Mouse (Mus musculus) hindbrain, postnatal 0 days (tissue): ENCODE measurements at regions not wholly inside any gene's neighbourhood (a gene's known extent, or its start where the extent isn't known, plus 50 kb on each side); places are given as distances from the start of the nearest gene placed in this dataset.

Source experiments
- ATAC-seq: fragments of 200-750 bp; cut with Nextera tagmentation; 2 replicates; pipeline ENCODE4 v1.8.0; 2017; ENCODE audit warnings: mild to moderate bottlenecking, moderate TSS enrichment, moderate library complexity
- DNase-seq: peaks from one replicate; pipeline ENCODE4 v3.0.0-alpha.2; 2015; ENCODE audit warnings: low spot score
- H3K27ac ChIP-seq: fragments of 300-500 bp; sonication (generic); 2 replicates; pipeline ENCODE4 v1.5.1; 2014; ENCODE audit warnings: mild to moderate bottlenecking
- H3K27me3 ChIP-seq: fragments of 300-500 bp; sonication (generic); 2 replicates; pipeline ENCODE4 v1.6.1; 2014; ENCODE audit warnings: low read length, mixed read lengths; ENCODE audit not compliant: insufficient read depth
- H3K36me3 ChIP-seq: fragments of 300-500 bp; sonication (generic); 2 replicates; pipeline ENCODE4 v1.6.1; 2014; ENCODE audit warnings: low read length, mixed read lengths; ENCODE audit not compliant: insufficient read depth
- H3K4me1 ChIP-seq: fragments of 300-500 bp; sonication (generic); 2 replicates; pipeline ENCODE4 v1.6.1; 2014; ENCODE audit warnings: antibody characterized with exemption, low read length, mixed read lengths; ENCODE audit not compliant: insufficient read depth
- H3K4me2 ChIP-seq: fragments of 300-500 bp; sonication (generic); 2 replicates; pipeline ENCODE4 v1.6.1; 2014; ENCODE audit warnings: low read depth, mild to moderate bottlenecking, low read length, moderate library complexity, mixed read lengths
- H3K4me3 ChIP-seq: fragments of 300-500 bp; sonication (generic); 2 replicates; pipeline ENCODE4 v1.5.1; 2014; ENCODE audit warnings: low read length
- H3K9ac ChIP-seq: fragments of 300-500 bp; sonication (generic); replicated peaks from 2 replicates; pipeline ENCODE4 v1.6.1; 2014; ENCODE audit warnings: mild to moderate bottlenecking, low read length, moderate library complexity, mixed read lengths
- H3K9me3 ChIP-seq: fragments of 300-500 bp; sonication (generic); 2 replicates; pipeline ENCODE4 v1.6.1; 2016; ENCODE audit warnings: low read length, mixed read lengths
- CTCF ChIP-seq: IDR thresholded peaks from 2 replicates; pipeline ENCODE4 v1.5.1; 2016; ENCODE audit warnings: antibody characterized with exemption, control low read depth, low read depth
- WGBS: fragments of 180-500 bp; shearing (Covaris S2); extraction: QIAGEN DNeasy Blood & Tissue Kit; methylation state at CpG from one replicate; pipeline ENCODE4 v1.1.7; 2014; 5-methylcytosine and 5-hydroxymethylcytosine counted together

DNA sequence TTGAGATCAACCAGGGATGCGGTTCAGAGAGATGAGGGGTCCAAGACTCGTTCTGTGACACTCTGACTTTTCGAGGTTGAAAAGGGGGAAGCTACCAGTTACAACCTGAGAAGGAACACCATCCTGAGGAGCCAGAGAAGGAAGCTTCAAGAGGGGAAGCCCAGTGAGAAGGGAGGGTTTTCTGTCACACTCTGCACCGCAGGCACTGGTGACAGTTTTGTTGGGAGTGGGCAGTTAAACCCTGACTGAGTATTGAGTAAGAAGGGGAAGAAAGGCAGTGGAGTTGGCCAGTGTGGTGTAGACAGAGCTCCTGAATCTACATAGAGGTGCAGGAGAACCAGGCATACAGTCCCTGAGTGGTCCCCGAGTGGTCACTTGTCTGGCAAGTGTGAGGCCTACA is 159.4 kb downstream of the Snx10 start:
- Histone ChIP-seq H3K4me2 (no peak overlapping the region), H3K9me3 (no peaks in the 10 kb centered on the region), H3K27ac (no peak overlapping the region), H3K9ac (no peak overlapping the region), H3K4me1 (no peaks in the 10 kb centered on the region), H3K4me3 (no peak overlapping the region), H3K27me3 (no peaks in the 10 kb centered on the region), H3K36me3 (no peaks in the 10 kb centered on the region)
- WGBS: 96% methylated on average over 5 of the region's 5 CpGs
- DNase-seq: no peak
- ATAC-seq: no peak
- no peak for TF ChIP-seq CTCF

DNA sequence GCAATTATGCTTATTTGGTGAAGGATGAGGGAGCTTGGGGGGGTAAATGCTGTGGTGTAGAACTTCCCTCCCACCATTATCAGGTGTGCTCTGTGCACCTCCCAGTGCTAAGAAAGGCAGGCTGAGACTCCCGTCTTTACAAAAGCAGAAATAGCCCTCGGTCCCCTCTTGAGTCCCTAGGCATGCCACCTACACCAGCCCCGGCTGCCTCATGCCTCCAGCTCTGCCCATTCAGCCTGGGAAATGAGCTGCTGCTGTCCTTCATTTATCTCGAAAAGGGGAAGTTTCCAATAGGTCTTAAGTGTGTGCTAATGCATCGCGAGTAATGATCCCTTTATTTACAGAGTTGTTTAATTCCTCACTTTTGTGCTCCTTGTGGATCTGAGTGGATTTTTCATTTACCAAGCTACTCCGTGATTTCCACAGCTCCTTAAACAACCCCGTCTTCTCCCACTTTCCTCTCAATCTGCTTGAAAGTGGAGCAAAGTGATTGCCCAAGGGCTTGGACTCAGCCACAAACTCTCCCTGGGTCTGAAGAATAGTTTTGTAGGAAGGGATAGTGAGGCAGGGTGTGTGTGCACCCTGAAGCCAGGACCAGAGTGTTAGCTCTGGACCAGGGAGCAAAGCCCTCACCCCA is 162.1 kb downstream of the Snx10 start:
- 70% methylated on average over 8 of the region's 8 CpGs for WGBS
- no peak for ATAC-seq
- Histone ChIP-seq H3K27me3 (no peaks in the 10 kb centered on the region), H3K9me3 (no peaks in the 10 kb centered on the region), H3K9ac (no peak overlapping the region), H3K36me3 (no peaks in the 10 kb centered on the region), H3K4me3 (no peak overlapping the region), H3K4me2 (no peak overlapping the region), H3K27ac (no peak overlapping the region), H3K4me1 (no peaks in the 10 kb centered on the region)
- TF ChIP-seq CTCF: no peak
- DNase-seq: no peak

DNA sequence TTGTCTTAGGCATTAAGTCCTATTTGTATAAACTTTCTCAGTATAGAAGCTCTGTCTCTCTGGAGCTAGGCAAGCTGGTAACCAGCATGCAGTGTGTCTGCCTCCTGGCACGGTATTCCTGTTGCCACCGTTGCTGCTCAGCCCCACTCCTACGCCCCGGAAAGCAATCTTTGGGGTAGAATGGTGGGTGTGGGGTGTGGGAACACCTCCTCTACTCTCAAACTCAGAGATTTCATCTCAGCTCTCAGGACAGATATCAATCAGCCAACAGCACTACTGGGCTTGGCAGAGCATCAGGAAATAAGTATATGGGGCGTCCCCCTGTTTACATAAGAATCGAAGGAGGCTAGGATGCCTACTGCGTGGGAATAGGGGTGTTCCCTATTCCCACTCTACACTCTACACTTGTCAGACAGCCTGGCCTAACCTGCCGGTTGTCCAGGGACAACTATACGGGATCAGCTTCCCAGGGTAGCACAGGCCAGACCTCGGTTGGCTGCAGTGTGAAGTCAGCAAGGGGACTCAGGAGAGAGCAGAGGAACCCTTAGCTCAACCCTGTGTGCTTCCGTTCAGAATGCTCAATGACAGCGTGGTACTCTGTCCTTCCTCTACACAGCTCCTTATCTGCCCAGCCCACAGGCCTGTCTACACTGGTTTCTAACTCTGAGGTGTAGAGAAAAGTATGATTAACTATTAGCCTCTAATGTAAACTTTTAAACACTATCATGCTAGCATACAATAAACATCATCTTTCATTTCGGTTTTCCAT is 167.3 kb downstream of the Snx10 start:
- ATAC-seq (no peak), DNase-seq (no peak)
- H3K36me3 ChIP-seq: no peaks in the 10 kb centered on the region
- H3K27me3 ChIP-seq: no peaks in the 10 kb centered on the region
- H3K9me3 ChIP-seq: no peaks in the 10 kb centered on the region
- TF ChIP-seq CTCF: no peak
- no peak overlapping the region for H3K27ac ChIP-seq
- H3K4me1 ChIP-seq: no peaks in the 10 kb centered on the region
- no peak overlapping the region for H3K4me2 ChIP-seq
- H3K4me3 ChIP-seq: no peak overlapping the region
- no peak overlapping the region for H3K9ac ChIP-seq
- 85% methylated on average over 13 of the region's 13 CpGs for WGBS

DNA sequence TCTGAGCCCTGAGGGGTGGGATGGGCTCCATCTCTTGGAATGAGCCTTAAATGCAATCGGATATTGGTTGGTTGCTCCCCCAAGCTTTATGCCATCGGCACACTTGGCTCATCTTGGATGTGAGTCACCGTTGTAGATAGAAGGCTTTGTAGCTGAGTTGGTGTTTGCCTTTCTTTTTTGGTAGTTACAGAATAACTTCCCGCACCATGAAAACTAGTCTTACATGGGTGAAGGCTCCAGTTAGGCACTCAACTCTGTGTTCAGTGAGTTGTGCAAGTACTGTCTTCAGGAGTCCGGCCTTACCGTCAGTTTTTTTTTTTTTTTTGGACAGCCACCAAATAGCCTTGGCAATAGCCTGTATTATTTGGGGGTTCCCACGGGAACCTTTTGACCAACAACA is 170.3 kb downstream of the Snx10 start:
- WGBS: 62% methylated on average over 7 of the region's 7 CpGs
- DNase-seq (no peak), ATAC-seq (no peak)
- no peaks in the 10 kb centered on the region for H3K27me3 ChIP-seq
- H3K27ac ChIP-seq: no peak overlapping the region
- H3K9me3 ChIP-seq: no peaks in the 10 kb centered on the region
- no peak overlapping the region for H3K4me3 ChIP-seq
- no peak overlapping the region for H3K9ac ChIP-seq
- no peak for TF ChIP-seq CTCF
- H3K4me1 ChIP-seq: no peaks in the 10 kb centered on the region
- H3K4me2 ChIP-seq: no peak overlapping the region
- H3K36me3 ChIP-seq: no peaks in the 10 kb centered on the region

DNA sequence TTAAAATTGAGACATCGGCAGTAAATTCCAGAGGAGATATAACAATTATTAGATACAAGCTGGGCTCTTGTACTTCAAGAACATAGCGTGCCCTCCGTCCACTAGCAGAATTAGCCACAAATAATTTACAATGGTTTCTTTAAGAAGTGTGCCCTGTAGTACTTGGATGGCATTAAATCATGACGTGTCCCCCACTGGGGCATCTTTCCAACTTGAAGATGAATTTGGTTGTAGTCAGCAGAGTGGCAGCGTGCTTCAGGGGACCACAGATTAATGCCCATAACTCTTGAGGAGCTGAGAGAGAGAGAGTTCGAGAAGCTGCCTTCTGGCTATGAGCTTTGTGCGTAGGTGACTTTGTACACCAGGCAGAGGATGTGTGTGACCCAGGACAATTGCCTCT is 172.7 kb downstream of the Snx10 start:
- Histone ChIP-seq H3K4me1 (no peaks in the 10 kb centered on the region), H3K4me2 (no peak overlapping the region), H3K36me3 (no peaks in the 10 kb centered on the region), H3K27ac (no peak overlapping the region), H3K9ac (no peak overlapping the region), H3K27me3 (no peaks in the 10 kb centered on the region), H3K9me3 (no peaks in the 10 kb centered on the region), H3K4me3 (no peak overlapping the region)
- 65% methylated on average over 7 of the region's 7 CpGs for WGBS
- TF ChIP-seq CTCF: no peak
- ATAC-seq: no peak
- DNase-seq: no peak

DNA sequence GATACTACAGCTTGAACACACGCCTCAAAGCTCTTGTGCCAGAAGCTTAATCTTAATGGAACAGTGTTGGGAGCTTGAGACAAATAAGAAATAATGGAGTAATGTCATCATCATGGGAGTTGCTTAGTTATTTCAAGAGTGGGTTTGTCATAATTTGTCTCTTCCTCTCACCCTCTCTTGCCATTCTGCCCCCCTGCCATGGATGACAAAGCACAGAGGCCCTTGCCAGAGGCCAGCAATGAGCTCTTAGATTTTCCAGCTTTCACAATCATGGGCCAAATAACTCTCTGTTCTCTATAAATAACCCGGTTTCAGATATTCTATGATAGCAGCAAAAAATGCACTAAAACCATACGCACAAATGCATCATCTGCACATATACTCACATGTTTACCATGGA is 174.1 kb downstream of the Snx10 start:
- Histone ChIP-seq H3K36me3 (no peaks in the 10 kb centered on the region), H3K9ac (no peak overlapping the region), H3K27ac (no peak overlapping the region), H3K4me3 (no peak overlapping the region), H3K4me2 (no peak overlapping the region), H3K4me1 (no peaks in the 10 kb centered on the region), H3K9me3 (no peaks in the 10 kb centered on the region), H3K27me3 (no peaks in the 10 kb centered on the region)
- TF ChIP-seq CTCF: no peak
- ATAC-seq: no peak
- WGBS: 89% methylated on average over 3 of the region's 3 CpGs
- no peak for DNase-seq

DNA sequence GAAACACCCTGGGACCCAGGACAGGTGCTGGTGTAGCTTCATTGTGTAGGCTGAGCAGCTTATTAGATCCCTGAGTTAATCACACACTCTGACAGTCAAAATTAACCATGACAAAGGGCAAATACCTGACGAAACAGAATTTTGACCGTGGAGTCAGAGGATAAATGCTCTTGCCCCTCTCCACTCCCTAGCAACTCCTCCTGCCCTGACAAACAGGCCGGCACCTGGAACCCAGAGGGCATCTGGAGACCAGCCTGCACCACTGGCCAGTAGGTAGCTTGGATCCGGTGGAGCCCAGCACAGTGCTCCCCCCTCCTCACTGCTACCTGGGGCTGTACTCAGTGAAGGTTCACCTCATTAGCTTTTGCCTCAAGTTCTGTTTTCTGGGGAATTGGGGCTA is 174.5 kb downstream of the Snx10 start:
- H3K27me3 ChIP-seq: no peaks in the 10 kb centered on the region
- WGBS: 61% methylated on average over 4 of the region's 4 CpGs
- H3K9me3 ChIP-seq: no peaks in the 10 kb centered on the region
- H3K27ac ChIP-seq: no peak overlapping the region
- H3K9ac ChIP-seq: no peak overlapping the region
- ATAC-seq (no peak), DNase-seq (no peak)
- TF ChIP-seq CTCF: no peak
- H3K4me2 ChIP-seq: no peak overlapping the region
- H3K4me1 ChIP-seq: no peaks in the 10 kb centered on the region
- no peaks in the 10 kb centered on the region for H3K36me3 ChIP-seq
- H3K4me3 ChIP-seq: no peak overlapping the region
